Mouse (Mus musculus) spleen, adult 12 weeks (tissue): ENCODE data around the gene Susd4.

Experiments
- DNase-seq: peaks from one replicate; pipeline ENCODE4 v3.0.0; 2022; ENCODE audit warnings: low spot score

Gene Susd4

GRCm38 (mm10) chr1:182861671-182862358, 98.2 kb downstream of the Susd4 start:
- DNase-seq = no peak

- no peak for DNase-seq
Measured at GRCm38 (mm10) chr1:182863396-182863795, 99.7 kb downstream of the Susd4 start.

- no peak for DNase-seq
Measured at GRCm38 (mm10) chr1:182867886-182868285, 104.2 kb downstream of the Susd4 start.

GRCm38 (mm10) chr1:182868432-182869113, 104.9 kb downstream of the Susd4 start:
- DNase-seq = no peak

GRCm38 (mm10) chr1:182869114-182869456, 105.4 kb downstream of the Susd4 start:
- no peak for DNase-seq

GRCm38 (mm10) chr1:182878156-182878555, 114.5 kb downstream of the Susd4 start:
- DNase-seq = no peak

- no peak for DNase-seq
Measured at GRCm38 (mm10) chr1:182878719-182879118, 115.1 kb downstream of the Susd4 start.

- no peak for DNase-seq
Measured at GRCm38 (mm10) chr1:182881246-182881645, 117.6 kb downstream of the Susd4 start.

GRCm38 (mm10) chr1:182882611-182883010, 119.0 kb downstream of the Susd4 start:
- DNase-seq = no peak

- no peak for DNase-seq
Measured at GRCm38 (mm10) chr1:182895698-182896097, 132.0 kb downstream of the Susd4 start.

- no peak for DNase-seq
Measured at GRCm38 (mm10) chr1:182897071-182897470, 133.4 kb downstream of the Susd4 start.

- no peak for DNase-seq
Measured at GRCm38 (mm10) chr1:182897506-182898138, 134.0 kb downstream of the Susd4 start.

GRCm38 (mm10) chr1:182902095-182902494, 138.4 kb downstream of the Susd4 start:
- DNase-seq = no peak

- no peak for DNase-seq
Measured at GRCm38 (mm10) chr1:182902906-182903305, 139.2 kb downstream of the Susd4 start.

- no peak for DNase-seq
Measured at GRCm38 (mm10) chr1:182905669-182906068, 142.0 kb downstream of the Susd4 start.

GRCm38 (mm10) chr1:182908050-182909036, 144.7 kb downstream of the Susd4 start:
- no peak for DNase-seq

GRCm38 (mm10) chr1:182909066-182909465, 145.4 kb downstream of the Susd4 start:
- DNase-seq = no peak

GRCm38 (mm10) chr1:182909596-182909995, 145.9 kb downstream of the Susd4 start:
- no peak for DNase-seq

GRCm38 (mm10) chr1:182912591-182912990, 148.9 kb downstream of the Susd4 start:
- no peak for DNase-seq

GRCm38 (mm10) chr1:182914121-182914908, 150.7 kb downstream of the Susd4 start:
- DNase-seq = no peak

GRCm38 (mm10) chr1:182916166-182916565, 152.5 kb downstream of the Susd4 start:
- DNase-seq = no peak
